Mouse (Mus musculus) splenic B cell, adult 2 months (primary cell): ENCODE results near the gene Tbp.

Experiments
- DNase-seq: peaks from one replicate; pipeline ENCODE4 v3.0.0-alpha.2; 2011; ENCODE audit warnings: low read depth, low spot score
- H3K27me3 ChIP-seq: 2 replicates; pipeline ENCODE4 v1.6.1; 2012; ENCODE audit warnings: mild to moderate bottlenecking, low read length, moderate library complexity, mixed read lengths; ENCODE audit not compliant: control insufficient read depth, poor library complexity, insufficient read depth, severe bottlenecking
- H3K36me3 ChIP-seq: 2 replicates; pipeline ENCODE4 v1.6.1; 2012; ENCODE audit warnings: mild to moderate bottlenecking, low read length, moderate library complexity, mixed read lengths; ENCODE audit not compliant: control insufficient read depth, poor library complexity, insufficient read depth, severe bottlenecking

Gene Tbp

GRCm38 (mm10) chr17:15575056-15575455 lies 75.4 kb downstream of the Tbp start:
- Histone ChIP-seq H3K36me3 (no peaks in the 10 kb centered on the region), H3K27me3 (no peaks in the 10 kb centered on the region)
- no peak for DNase-seq

GRCm38 (mm10) chr17:15577291-15577694 lies 77.6 kb downstream of the Tbp start:
- 0 out of 2 replicates have a peak, but pooled peaks cover 2% of the 10 kb centered on the region for H3K27me3 ChIP-seq
- peak; percentile 27 for DNase-seq
- H3K36me3 ChIP-seq = no peaks in the 10 kb centered on the region
